Mouse (Mus musculus): ENCODE results near the gene Tenm3. TPM values are rescaled to one million over a fixed set of nuclear protein-coding genes. Genes with fewer than 3 reads are reported as not detected.

The Tenm3 gene
- polyA plus RNA-seq, 1 experiment from 2014 or later: 42.9 TPM

DNA sequence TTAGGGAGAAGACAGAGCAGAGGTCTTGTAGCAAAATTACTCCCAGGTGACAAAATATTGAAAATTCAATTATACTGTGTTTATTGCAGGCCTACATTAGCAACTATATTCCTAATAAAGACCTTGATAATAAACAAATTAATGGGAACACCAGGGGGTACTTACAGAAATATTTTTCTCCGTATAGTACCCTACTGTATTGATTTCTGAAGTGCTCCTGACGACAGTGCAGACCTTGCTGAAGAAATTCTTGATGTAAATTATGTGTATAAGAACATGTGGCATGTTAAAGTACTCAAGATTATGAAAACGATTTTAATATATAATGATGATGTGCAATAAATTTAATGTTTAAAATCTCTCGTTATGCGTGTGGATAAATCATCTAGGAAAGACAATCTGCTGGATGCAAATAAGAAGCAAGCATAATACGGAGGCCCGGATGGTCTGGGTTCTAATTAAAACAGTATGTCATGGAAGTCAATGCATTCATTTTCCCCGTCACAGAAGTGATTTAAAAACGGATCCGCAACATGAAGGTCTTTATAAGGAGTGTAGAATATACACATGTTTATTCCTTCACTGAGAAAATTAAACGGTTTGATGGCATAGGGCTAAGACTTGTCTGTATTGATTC is 221.1 kb downstream of the Tenm3 start:
- H3K4me2 ChIP-seq (replicated peaks): no peak overlapping the region
- no peaks in the 10 kb centered on the region for H3K4me1 ChIP-seq
- H3K4me3 ChIP-seq (replicated peaks): no peak overlapping the region
- H3K9me3 ChIP-seq (replicated peaks): no peaks in the 10 kb centered on the region
- no peak overlapping the region for H3K27ac ChIP-seq (replicated peaks)
- no peak for ATAC-seq (ENCODE audit: insufficient number of reproducible peaks, low FRiP score, low TSS enrichment, low read depth)
- WGBS: 52% methylated on average over 11 of the region's 11 CpGs
- no peaks in the 10 kb centered on the region for H3K36me3 ChIP-seq
- no peak overlapping the region for H3K9ac ChIP-seq
- H3K27me3 ChIP-seq: no peaks in the 10 kb centered on the region

DNA sequence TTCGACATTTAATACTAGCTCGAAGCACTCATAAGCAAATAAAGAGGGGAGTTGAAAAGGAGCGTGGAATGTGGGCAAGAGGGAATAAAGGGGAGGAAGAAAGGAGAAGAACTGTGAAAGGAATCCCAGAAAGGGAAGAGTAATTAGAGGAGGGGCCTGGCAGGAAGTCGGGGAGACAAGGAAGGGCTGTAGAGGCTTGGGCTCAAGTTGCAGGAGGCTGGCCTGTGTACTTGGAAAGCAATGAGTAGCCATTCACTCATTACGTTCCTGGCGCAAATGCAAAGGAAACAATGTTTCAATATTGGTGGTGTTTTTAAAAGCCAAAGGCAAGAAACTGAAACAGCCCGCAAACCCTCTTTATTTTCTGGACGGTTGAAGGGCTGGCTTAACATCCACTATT is 228.7 kb downstream of the Tenm3 start:
- no peaks in the 10 kb centered on the region for H3K36me3 ChIP-seq
- 0 out of 2 replicates have a peak overlapping the region, but pooled peaks have one; percentile 15 for H3K4me2 ChIP-seq (replicated peaks)
- H3K4me3 ChIP-seq (replicated peaks): no peak overlapping the region
- 19% methylated on average over 8 of the region's 8 CpGs for WGBS
- no peaks in the 10 kb centered on the region for H3K27me3 ChIP-seq
- H3K27ac ChIP-seq (replicated peaks): peak overlapping the region; percentile 65
- peaks cover 25% of the 10 kb centered on the region for H3K4me1 ChIP-seq
- peak; percentile 68 for ATAC-seq (ENCODE audit: insufficient number of reproducible peaks, low FRiP score, low TSS enrichment, low read depth)
- no peak overlapping the region for H3K9ac ChIP-seq
- no peaks in the 10 kb centered on the region for H3K9me3 ChIP-seq (replicated peaks)

GRCm38 (mm10) chr8:48611934-48612512 is 231.7 kb downstream of the Tenm3 start:
- Histone ChIP-seq H3K4me1 (peaks cover 25% of the 10 kb centered on the region), H3K36me3 (no peaks in the 10 kb centered on the region), H3K4me2 (replicated peaks) (no peak overlapping the region), H3K27ac (replicated peaks) (no peak overlapping the region), H3K27me3 (no peaks in the 10 kb centered on the region), H3K9ac (no peak overlapping the region), H3K4me3 (replicated peaks) (no peak overlapping the region), H3K9me3 (replicated peaks) (no peaks in the 10 kb centered on the region)
- no peak for ATAC-seq (ENCODE audit: insufficient number of reproducible peaks, low FRiP score, low TSS enrichment, low read depth)
- 61% methylated on average over 10 of the region's 10 CpGs for WGBS

GRCm38 (mm10) chr8:48611126-48611525 is 232.6 kb downstream of the Tenm3 start:
- Histone ChIP-seq H3K36me3 (no peaks in the 10 kb centered on the region), H3K4me3 (replicated peaks) (no peak overlapping the region), H3K4me2 (replicated peaks) (no peak overlapping the region), H3K27me3 (no peaks in the 10 kb centered on the region), H3K9me3 (replicated peaks) (no peaks in the 10 kb centered on the region), H3K4me1 (peaks cover 25% of the 10 kb centered on the region), H3K9ac (no peak overlapping the region), H3K27ac (replicated peaks) (no peak overlapping the region)
- 40% methylated on average over 12 of the region's 12 CpGs for WGBS
- no peak for ATAC-seq (ENCODE audit: insufficient number of reproducible peaks, low FRiP score, low TSS enrichment, low read depth)

DNA sequence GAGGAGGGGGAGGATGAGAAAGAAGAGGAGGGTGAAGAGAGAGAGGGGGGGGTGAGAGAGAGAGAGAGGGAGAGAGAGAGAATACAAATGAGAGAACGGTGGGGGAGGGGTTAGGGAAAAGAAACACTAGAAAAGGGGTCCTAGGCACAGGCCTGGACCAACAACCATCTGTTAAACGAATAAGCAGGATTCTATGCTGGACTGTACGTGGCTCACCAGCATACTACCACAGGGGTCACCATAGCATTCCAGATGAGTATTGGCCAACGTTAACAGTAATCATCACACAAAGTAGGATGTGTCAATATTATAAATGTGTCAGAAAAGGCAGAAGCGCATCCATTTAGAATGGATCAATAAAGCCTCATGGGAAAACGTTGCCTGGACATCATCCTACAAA is 233.4 kb downstream of the Tenm3 start:
- H3K4me2 ChIP-seq (replicated peaks): no peak overlapping the region
- no peak for ATAC-seq (ENCODE audit: insufficient number of reproducible peaks, low FRiP score, low TSS enrichment, low read depth)
- no peak overlapping the region for H3K27ac ChIP-seq (replicated peaks)
- peaks cover 22% of the 10 kb centered on the region for H3K4me1 ChIP-seq
- no peaks in the 10 kb centered on the region for H3K36me3 ChIP-seq
- no peak overlapping the region for H3K9ac ChIP-seq
- H3K4me3 ChIP-seq (replicated peaks): no peak overlapping the region
- 72% methylated on average over 6 of the region's 6 CpGs for WGBS
- no peaks in the 10 kb centered on the region for H3K27me3 ChIP-seq
- no peaks in the 10 kb centered on the region for H3K9me3 ChIP-seq (replicated peaks)

GRCm38 (mm10) chr8:48609684-48610083 is 234.1 kb downstream of the Tenm3 start:
- no peaks in the 10 kb centered on the region for H3K9me3 ChIP-seq (replicated peaks)
- no peaks in the 10 kb centered on the region for H3K36me3 ChIP-seq
- 69% methylated on average over 4 of the region's 4 CpGs for WGBS
- no peak overlapping the region for H3K9ac ChIP-seq
- no peak overlapping the region for H3K4me2 ChIP-seq (replicated peaks)
- H3K4me1 ChIP-seq: peaks cover 22% of the 10 kb centered on the region
- no peak overlapping the region for H3K4me3 ChIP-seq (replicated peaks)
- no peak overlapping the region for H3K27ac ChIP-seq (replicated peaks)
- no peak for ATAC-seq (ENCODE audit: insufficient number of reproducible peaks, low FRiP score, low TSS enrichment, low read depth)
- H3K27me3 ChIP-seq: no peaks in the 10 kb centered on the region

DNA sequence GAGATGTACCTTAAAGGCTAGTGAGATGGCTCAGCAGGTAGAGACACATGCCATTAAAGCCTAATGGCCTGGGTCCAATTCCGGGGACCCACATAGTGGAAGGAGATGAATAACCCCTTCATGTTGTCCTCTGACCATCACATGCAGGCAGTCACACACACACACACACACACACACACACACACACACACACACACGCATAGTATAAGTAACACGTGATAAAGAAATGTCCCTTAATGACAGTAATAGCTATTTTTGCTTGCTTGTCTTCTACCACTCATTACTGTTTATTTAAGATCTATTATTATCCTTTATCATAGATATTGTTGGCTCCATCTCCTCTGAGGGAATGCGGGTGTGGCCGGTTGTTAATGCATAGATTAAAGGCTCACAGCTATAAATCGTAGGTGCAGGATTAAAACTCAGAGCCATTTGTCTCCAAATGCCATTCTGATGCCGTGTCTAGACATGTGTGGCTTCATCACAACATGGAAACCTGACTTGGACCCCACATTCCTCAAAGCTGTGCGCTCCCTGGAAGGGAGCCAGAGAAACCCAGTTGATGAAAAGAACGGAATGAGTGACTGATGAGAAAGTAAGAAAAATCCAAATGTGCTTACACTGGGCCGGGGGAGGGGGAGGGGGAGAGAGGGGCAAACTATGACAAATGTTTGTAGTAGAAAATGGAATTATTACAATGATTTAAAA is 239.4 kb downstream of the Tenm3 start:
- Histone ChIP-seq H3K4me1 (peaks cover 13% of the 10 kb centered on the region; the same call in 1 of the 2 replicates), H3K4me2 (replicated peaks) (no peak overlapping the region), H3K9ac (no peak overlapping the region), H3K27me3 (no peaks in the 10 kb centered on the region), H3K9me3 (replicated peaks) (no peaks in the 10 kb centered on the region), H3K36me3 (no peaks in the 10 kb centered on the region), H3K4me3 (replicated peaks) (no peak overlapping the region), H3K27ac (replicated peaks) (no peak overlapping the region)
- 65% methylated on average over 10 of the region's 10 CpGs for WGBS
- no peak for ATAC-seq (ENCODE audit: insufficient number of reproducible peaks, low FRiP score, low TSS enrichment, low read depth)

DNA sequence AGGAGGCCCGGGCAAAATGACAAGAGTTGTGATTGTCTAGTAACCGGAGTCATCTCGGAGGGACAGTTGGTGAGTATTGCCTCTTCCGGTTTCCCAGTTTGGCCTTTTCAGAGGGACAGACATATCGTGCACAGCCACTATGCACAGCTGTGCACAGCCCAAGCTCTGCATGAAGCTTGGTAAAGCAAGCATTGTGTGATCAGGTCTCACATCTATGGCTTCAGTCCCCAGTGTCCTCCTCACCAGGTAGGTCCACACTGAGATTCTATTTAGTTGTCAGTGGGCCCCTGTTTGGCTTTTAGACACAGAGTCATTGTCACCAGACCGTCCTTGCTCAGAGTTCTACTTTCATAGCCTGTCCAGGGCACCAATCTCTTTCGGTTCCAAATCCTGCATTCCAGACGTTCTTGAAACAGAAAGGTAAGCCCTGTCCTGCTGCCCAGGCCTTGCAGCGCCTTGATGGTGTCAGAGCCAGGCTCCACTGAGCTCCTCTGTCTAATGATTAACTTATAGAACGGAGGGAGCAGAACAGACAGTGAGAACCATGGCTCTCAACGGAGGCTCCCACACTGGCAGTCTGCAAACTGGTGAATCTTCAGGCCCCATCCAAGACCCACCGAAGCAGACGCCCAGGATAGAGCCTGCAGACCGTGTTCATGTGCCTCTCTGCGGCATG is 240.4 kb downstream of the Tenm3 start:
- no peak for ATAC-seq (ENCODE audit: insufficient number of reproducible peaks, low FRiP score, low TSS enrichment, low read depth)
- Histone ChIP-seq H3K4me3 (replicated peaks) (no peak overlapping the region), H3K27me3 (no peaks in the 10 kb centered on the region), H3K36me3 (no peaks in the 10 kb centered on the region), H3K4me1 (peaks cover 21% of the 10 kb centered on the region; the same call in 1 of the 2 replicates), H3K9ac (no peak overlapping the region), H3K9me3 (replicated peaks) (no peaks in the 10 kb centered on the region), H3K4me2 (replicated peaks) (no peak overlapping the region), H3K27ac (replicated peaks) (no peak overlapping the region)
- WGBS: 88% methylated on average over 15 of the region's 15 CpGs

- H3K4me1 ChIP-seq: peaks cover 21% of the 10 kb centered on the region; the same call in 1 of the 2 replicates
- H3K36me3 ChIP-seq: no peaks in the 10 kb centered on the region
- H3K4me3 ChIP-seq (replicated peaks): no peak overlapping the region
- no peak for ATAC-seq (ENCODE audit: insufficient number of reproducible peaks, low FRiP score, low TSS enrichment, low read depth)
- H3K27ac ChIP-seq (replicated peaks): peak overlapping the region; percentile 76
- no peaks in the 10 kb centered on the region for H3K27me3 ChIP-seq
- no peak overlapping the region for H3K9ac ChIP-seq
- 83% methylated on average over 4 of the region's 4 CpGs for WGBS
- H3K9me3 ChIP-seq (replicated peaks): no peaks in the 10 kb centered on the region
- H3K4me2 ChIP-seq (replicated peaks): no peak overlapping the region
These were observed 242.1 kb downstream of the Tenm3 start for GRCm38 (mm10) chr8:48601621-48602020.

- 69% methylated on average over 4 of the region's 4 CpGs for WGBS
- H3K27ac ChIP-seq (replicated peaks): peak overlapping the region; percentile 78
These were observed 244.7 kb downstream of the Tenm3 start for GRCm38 (mm10) chr8:48599028-48599427.

DNA sequence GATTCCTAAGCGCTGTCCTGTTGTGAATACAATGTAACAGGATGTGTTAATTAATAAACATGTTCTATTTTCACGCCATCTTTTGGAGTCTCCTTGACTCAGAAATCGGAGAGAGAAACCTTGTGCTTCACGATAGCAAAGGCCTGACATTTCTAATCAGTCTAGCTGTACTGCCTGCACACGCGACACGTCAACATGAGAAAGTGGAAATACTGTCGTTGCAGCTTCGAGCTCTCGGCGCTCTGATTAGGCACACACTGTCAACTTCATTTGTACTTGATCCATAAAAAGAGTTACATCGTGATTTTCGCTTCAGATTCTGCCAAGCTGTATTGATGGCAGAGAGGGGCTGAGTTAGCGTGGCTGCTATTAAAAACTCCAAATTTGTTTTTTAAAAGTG is 247.4 kb downstream of the Tenm3 start:
- WGBS: 76% methylated on average over 14 of the region's 14 CpGs
- Histone ChIP-seq H3K4me2 (replicated peaks) (no peak overlapping the region), H3K9me3 (replicated peaks) (no peaks in the 10 kb centered on the region), H3K27me3 (no peaks in the 10 kb centered on the region), H3K4me3 (replicated peaks) (no peak overlapping the region), H3K9ac (no peak overlapping the region), H3K27ac (replicated peaks) (no peak overlapping the region), H3K36me3 (no peaks in the 10 kb centered on the region), H3K4me1 (peaks cover 17% of the 10 kb centered on the region; the same call in 1 of the 2 replicates)
- ATAC-seq (ENCODE audit: insufficient number of reproducible peaks, low FRiP score, low TSS enrichment, low read depth): no peak

More at GRCm38 (mm10) chr8:48599028-48599427, 244.7 kb downstream of the Tenm3 start:
- no peaks in the 10 kb centered on the region for H3K27me3 ChIP-seq
- no peak overlapping the region for H3K9ac ChIP-seq
- H3K4me2 ChIP-seq (replicated peaks): no peak overlapping the region
- H3K4me3 ChIP-seq (replicated peaks): no peak overlapping the region
- no peaks in the 10 kb centered on the region for H3K9me3 ChIP-seq (replicated peaks)
- H3K36me3 ChIP-seq: no peaks in the 10 kb centered on the region
- peaks cover 21% of the 10 kb centered on the region; the same call in 1 of the 2 replicates for H3K4me1 ChIP-seq
- no peak for ATAC-seq (ENCODE audit: insufficient number of reproducible peaks, low FRiP score, low TSS enrichment, low read depth)
